Mouse (Mus musculus) lung, postnatal 0 days (tissue): ENCODE results near the gene Tyw1. TPM values are rescaled to one million over a fixed set of nuclear protein-coding genes. Genes with fewer than 3 reads are reported as not detected.

Source experiments
- ATAC-seq: fragments of 200-750 bp; cut with Nextera tagmentation; 2 replicates; pipeline ENCODE4 v1.8.0; 2017; ENCODE audit warnings: moderate library complexity
- DNase-seq: peaks from one replicate; pipeline ENCODE4 v3.0.0-alpha.2; 2016; ENCODE audit warnings: low spot score
- H3K27ac ChIP-seq: fragments of 300-500 bp; sonication (generic); 2 replicates; pipeline ENCODE4 v1.5.1; 2014; ENCODE audit warnings: antibody characterized with exemption, mild to moderate bottlenecking, low read length, mixed read lengths
- H3K27me3 ChIP-seq: fragments of 300-500 bp; sonication (generic); replicated peaks from 2 replicates; pipeline ENCODE4 v1.6.1; 2014; ENCODE audit warnings: low read length, mixed read lengths; ENCODE audit not compliant: insufficient read depth
- H3K36me3 ChIP-seq: fragments of 300-500 bp; sonication (generic); 2 replicates; pipeline ENCODE4 v1.6.1; 2014; ENCODE audit warnings: low read length, mixed read lengths; ENCODE audit not compliant: insufficient read depth
- H3K4me1 ChIP-seq: fragments of 300-500 bp; sonication (generic); 2 replicates; pipeline ENCODE4 v1.6.1; 2014; ENCODE audit warnings: antibody characterized with exemption, low read depth, low read length, mixed read lengths; ENCODE audit not compliant: insufficient read depth
- H3K4me2 ChIP-seq: fragments of 300-500 bp; sonication (generic); replicated peaks from 2 replicates; pipeline ENCODE4 v1.6.1; 2014; ENCODE audit warnings: low read depth, mild to moderate bottlenecking, low read length, moderate library complexity, mixed read lengths
- H3K4me3 ChIP-seq: fragments of 300-500 bp; sonication (generic); 2 replicates; pipeline ENCODE4 v1.5.1; 2014; ENCODE audit warnings: low read depth, low read length
- H3K9ac ChIP-seq: fragments of 300-500 bp; sonication (generic); replicated peaks from 2 replicates; pipeline ENCODE4 v1.6.1; 2014; ENCODE audit warnings: low read depth, mild to moderate bottlenecking
- H3K9me3 ChIP-seq: fragments of 300-500 bp; sonication (generic); 2 replicates; pipeline ENCODE4 v1.6.1; 2016; ENCODE audit warnings: low read length, mixed read lengths
- CTCF ChIP-seq: IDR thresholded peaks from 2 replicates; pipeline ENCODE4 v1.5.1; 2016; ENCODE audit warnings: antibody characterized with exemption, mild to moderate bottlenecking
- EP300 ChIP-seq: IDR thresholded peaks from 2 replicates; pipeline ENCODE4 v1.6.1; 2016; ENCODE audit warnings: antibody characterized with exemption, mild to moderate bottlenecking, control low read depth
- WGBS: fragments of 180-500 bp; shearing (Covaris S2); extraction: QIAGEN DNeasy Blood & Tissue Kit; methylation state at CpG from one replicate; pipeline ENCODE4 v1.1.7; 2014; 5-methylcytosine and 5-hydroxymethylcytosine counted together
- polyA plus RNA-seq: library from polyadenylated mRNA; unstranded; fragments of >200 nt; fragmentation: Nextera tagmentation; extraction: Ambion mirVana; gene quantifications from 2 replicates; pipeline ENCODE4 v1.2.1, GENCODE M21; 2015

The Tyw1 gene
- polyA plus RNA-seq, 1 experiment from 2014 or later, result 16.5 TPM

- DNase-seq, result no peak
- no peaks in the 10 kb centered on the region for H3K27me3 ChIP-seq
- H3K4me1 ChIP-seq, result no peaks in the 10 kb centered on the region
- ATAC-seq, result no peak
- H3K9me3 ChIP-seq, result no peaks in the 10 kb centered on the region
- 89% methylated on average over 9 of the region's 9 CpGs for WGBS
- no peak overlapping the region for H3K9ac ChIP-seq
- H3K27ac ChIP-seq, result no peak overlapping the region
- TF ChIP-seq EP300 (no peak), CTCF (no peak)
- H3K36me3 ChIP-seq, result peaks cover 20% of the 10 kb centered on the region
- H3K4me3 ChIP-seq, result no peak overlapping the region
- H3K4me2 ChIP-seq, result no peak overlapping the region
Measured at GRCm38 (mm10) chr5:130298831-130299460, 43.5 kb downstream of the Tyw1 start.

- no peaks in the 10 kb centered on the region for H3K9me3 ChIP-seq
- H3K4me2 ChIP-seq, result no peak overlapping the region
- 95% methylated on average over 8 of the region's 8 CpGs for WGBS
- H3K4me1 ChIP-seq, result no peaks in the 10 kb centered on the region
- H3K4me3 ChIP-seq, result no peak overlapping the region
- ATAC-seq, result no peak
- no peak overlapping the region for H3K27ac ChIP-seq
- TF ChIP-seq CTCF, result no peak
- no peak for TF ChIP-seq EP300
- H3K9ac ChIP-seq, result no peak overlapping the region
- H3K36me3 ChIP-seq, result peaks cover 20% of the 10 kb centered on the region
- no peaks in the 10 kb centered on the region for H3K27me3 ChIP-seq
- no peak for DNase-seq
Measured at GRCm38 (mm10) chr5:130299526-130299925, 44.1 kb downstream of the Tyw1 start.

- DNase-seq (no peak), ATAC-seq (no peak)
- Histone ChIP-seq H3K9me3 (no peaks in the 10 kb centered on the region), H3K4me3 (no peak overlapping the region), H3K36me3 (peaks cover 9% of the 10 kb centered on the region; the same call in 1 of the 2 replicates), H3K27ac (no peak overlapping the region), H3K4me2 (no peak overlapping the region), H3K27me3 (no peaks in the 10 kb centered on the region), H3K4me1 (no peaks in the 10 kb centered on the region), H3K9ac (no peak overlapping the region)
- WGBS, result 92% methylated on average over 6 of the region's 6 CpGs
- TF ChIP-seq CTCF (no peak), EP300 (no peak)
Measured at GRCm38 (mm10) chr5:130303611-130304010, 48.2 kb downstream of the Tyw1 start.

- no peak overlapping the region for H3K4me2 ChIP-seq
- H3K27ac ChIP-seq, result no peak overlapping the region
- H3K4me3 ChIP-seq, result no peak overlapping the region
- H3K36me3 ChIP-seq, result no peaks in the 10 kb centered on the region
- no peak for DNase-seq
- H3K9me3 ChIP-seq, result no peaks in the 10 kb centered on the region
- no peak for ATAC-seq
- no peaks in the 10 kb centered on the region for H3K4me1 ChIP-seq
- TF ChIP-seq CTCF (no peak), EP300 (no peak)
- WGBS, result 79% methylated on average over 7 of the region's 7 CpGs
- H3K27me3 ChIP-seq, result no peaks in the 10 kb centered on the region
- H3K9ac ChIP-seq, result no peak overlapping the region
Measured at GRCm38 (mm10) chr5:130307921-130308320, 52.5 kb downstream of the Tyw1 start.

GRCm38 (mm10) chr5:130310077-130310476 is 54.7 kb downstream of the Tyw1 start:
- Histone ChIP-seq H3K9me3 (no peaks in the 10 kb centered on the region), H3K4me2 (no peak overlapping the region), H3K9ac (no peak overlapping the region), H3K4me1 (no peaks in the 10 kb centered on the region), H3K27me3 (no peaks in the 10 kb centered on the region), H3K36me3 (no peaks in the 10 kb centered on the region), H3K27ac (no peak overlapping the region), H3K4me3 (no peak overlapping the region)
- no peak for ATAC-seq
- no peak for TF ChIP-seq EP300
- TF ChIP-seq CTCF, result peak; percentile 39
- 94% methylated on average over 4 of the region's 4 CpGs for WGBS
- no peak for DNase-seq

GRCm38 (mm10) chr5:130310827-130311226 is 55.4 kb downstream of the Tyw1 start:
- Histone ChIP-seq H3K27me3 (no peaks in the 10 kb centered on the region), H3K4me3 (no peak overlapping the region), H3K27ac (no peak overlapping the region), H3K4me1 (no peaks in the 10 kb centered on the region), H3K4me2 (no peak overlapping the region), H3K9me3 (no peaks in the 10 kb centered on the region), H3K9ac (no peak overlapping the region), H3K36me3 (no peaks in the 10 kb centered on the region)
- 0 out of 2 replicates have a peak, but pooled peaks have one; percentile 33 for ATAC-seq
- no peak for TF ChIP-seq CTCF
- no peak for TF ChIP-seq EP300
- 28% methylated on average over 7 of the region's 7 CpGs for WGBS
- DNase-seq, result peak; percentile 36

GRCm38 (mm10) chr5:130313488-130313887 is 58.1 kb downstream of the Tyw1 start:
- H3K9ac ChIP-seq, result no peak overlapping the region
- no peaks in the 10 kb centered on the region for H3K27me3 ChIP-seq
- no peak overlapping the region for H3K4me2 ChIP-seq
- ATAC-seq (no peak), DNase-seq (no peak)
- H3K36me3 ChIP-seq, result 0 out of 2 replicates have a peak, but pooled peaks cover 9% of the 10 kb centered on the region
- H3K4me1 ChIP-seq, result no peaks in the 10 kb centered on the region
- no peaks in the 10 kb centered on the region for H3K9me3 ChIP-seq
- 84% methylated on average over 3 of the region's 3 CpGs for WGBS
- H3K27ac ChIP-seq, result no peak overlapping the region
- H3K4me3 ChIP-seq, result no peak overlapping the region
- TF ChIP-seq EP300 (no peak), CTCF (no peak)
